Mouse (Mus musculus): ENCODE results near the gene 1500011B03Rik.

DNA sequence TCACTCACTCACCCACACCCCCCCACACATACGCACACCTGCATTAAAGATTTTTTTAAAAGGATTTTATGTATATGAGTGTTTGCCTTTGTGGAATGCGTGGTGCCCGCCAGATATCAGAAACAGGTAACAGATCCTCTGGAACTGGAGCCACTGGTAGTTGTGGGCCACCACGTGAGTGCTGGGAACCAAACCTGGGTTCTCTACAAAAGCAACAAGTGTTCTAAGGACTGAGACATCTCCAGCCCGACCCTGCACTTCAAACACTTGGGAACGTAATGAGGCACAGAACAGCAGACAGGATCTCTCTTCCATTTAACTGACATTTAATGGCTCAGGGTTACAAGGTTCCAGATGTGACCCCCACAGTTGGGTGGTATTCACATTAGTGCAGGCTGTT, 15.4 kb downstream of the 1500011B03Rik start:
- TF ChIP-seq HCFC1 (IDR thresholded peaks at IDR 0.05; ENCODE audit: low read depth, low read length) (no peak), TBP (IDR thresholded peaks at IDR 0.05; ENCODE audit: low read depth, low read length) (no peak), POLR2A (IDR thresholded peaks at IDR 0.05; ENCODE audit: control insufficient read depth in 1 of 2, insufficient read depth in 1 of 2, low read depth in 1 of 2, low read length in 2 of 2, poor library complexity in 1 of 2) (no peak), CTCF (IDR thresholded peaks at IDR 0.05 in 2 of 3, conservative IDR thresholded peaks at IDR 0.05 in 1 of 3; ENCODE audit: control insufficient read depth in 1 of 3, insufficient read depth in 1 of 3, low read depth in 2 of 3, low read length in 3 of 3, poor library complexity in 1 of 3, severe bottlenecking in 1 of 3) (no peak), USF2 (IDR thresholded peaks at IDR 0.05; ENCODE audit: borderline replicate concordance in 1 of 2, insufficient read depth in 1 of 2, low read depth in 1 of 2, low read length in 2 of 2) (no peak), CHD2 (IDR thresholded peaks at IDR 0.05; ENCODE audit: low read length) (no peak), GATA1 (IDR thresholded peaks at IDR 0.05; ENCODE audit: low read depth, low read length) (no peak), EP300 (IDR thresholded peaks at IDR 0.05; ENCODE audit: low read depth in 1 of 2, low read length in 2 of 2) (no peak), MAFK (IDR thresholded peaks at IDR 0.05; ENCODE audit: borderline replicate concordance, low read depth, low read length) (no peak)

Data from MEL (cell line).